Mouse (Mus musculus): ENCODE measurements at regions not wholly inside any gene's neighbourhood (a gene's known extent, or its start where the extent isn't known, plus 50 kb on each side); places are given as distances from the start of the nearest gene placed in this dataset.

DNA sequence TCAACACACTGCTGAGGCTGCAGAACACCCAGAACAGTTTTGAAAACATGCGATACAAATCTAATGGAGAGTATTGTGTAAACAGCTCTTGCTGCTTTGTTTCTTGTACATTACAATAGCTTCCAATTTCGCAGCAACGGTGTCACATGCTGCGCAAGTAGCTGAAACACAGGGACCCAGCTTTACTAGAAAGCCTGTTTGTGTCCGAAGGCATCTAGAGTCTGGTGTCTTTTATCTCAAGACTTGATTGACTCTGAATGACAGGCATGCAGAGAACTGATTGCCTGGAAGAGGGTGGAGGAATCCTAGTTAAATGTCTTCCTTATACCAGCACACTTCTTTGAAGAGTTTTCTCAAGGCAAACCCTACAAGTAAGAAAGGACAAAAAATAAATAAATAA lies 66.1 kb upstream of the Fgf10 start:
- Histone ChIP-seq H3K4me3 (ENCODE audit: low read depth, low read length) (no peak overlapping the region), H3K4me1 (ENCODE audit: control insufficient read depth, insufficient read depth) (no peaks in the 10 kb centered on the region), H3K4me2 (ENCODE audit: low read depth, low read length) (no peak overlapping the region), H3K27ac (ENCODE audit: low read depth) (no peak overlapping the region), H3K36me3 (replicated peaks; ENCODE audit: control insufficient read depth, insufficient read depth, low read length) (no peaks in the 10 kb centered on the region), H3K27me3 (ENCODE audit: control insufficient read depth, insufficient read depth, low read length) (no peaks in the 10 kb centered on the region), H3K9ac (replicated peaks; ENCODE audit: low read depth, low read length) (no peak overlapping the region), H3K9me3 (replicated peaks; ENCODE audit: control insufficient read depth, low read length) (no peaks in the 10 kb centered on the region)
- TF ChIP-seq EP300 (IDR thresholded peaks at IDR 0.05; ENCODE audit: low read depth) = no peak
- TF ChIP-seq CTCF (IDR thresholded peaks at IDR 0.05; ENCODE audit: low read depth) = no peak
- ATAC-seq (ENCODE audit: insufficient read depth, low read depth) (no peak), DNase-seq (ENCODE audit: low spot score) (no peak)
- WGBS = 49% methylated on average over 5 of the region's 5 CpGs

GRCm38 (mm10) chr13:118596856-118597255 lies 72.7 kb upstream of the Fgf10 start:
- H3K4me3 ChIP-seq (ENCODE audit: low read depth, low read length) = no peak overlapping the region
- H3K27me3 ChIP-seq (ENCODE audit: control insufficient read depth, insufficient read depth, low read length) = no peaks in the 10 kb centered on the region
- no peak overlapping the region for H3K4me2 ChIP-seq (ENCODE audit: low read depth, low read length)
- H3K9ac ChIP-seq (replicated peaks; ENCODE audit: low read depth, low read length) = no peak overlapping the region
- TF ChIP-seq EP300 (IDR thresholded peaks at IDR 0.05; ENCODE audit: low read depth) (no peak), CTCF (IDR thresholded peaks at IDR 0.05; ENCODE audit: low read depth) (peak; percentile 39)
- no peaks in the 10 kb centered on the region for H3K9me3 ChIP-seq (replicated peaks; ENCODE audit: control insufficient read depth, low read length)
- H3K36me3 ChIP-seq (replicated peaks; ENCODE audit: control insufficient read depth, insufficient read depth, low read length) = no peaks in the 10 kb centered on the region
- DNase-seq (ENCODE audit: low spot score) (no peak), ATAC-seq (ENCODE audit: insufficient read depth, low read depth) (no peak)
- H3K4me1 ChIP-seq (ENCODE audit: control insufficient read depth, insufficient read depth) = no peaks in the 10 kb centered on the region
- no peak overlapping the region for H3K27ac ChIP-seq (ENCODE audit: low read depth)
- WGBS = 52% methylated on average over 5 of the region's 5 CpGs

- Histone ChIP-seq H3K27me3 (ENCODE audit: control insufficient read depth, insufficient read depth, low read length) (no peaks in the 10 kb centered on the region), H3K4me2 (ENCODE audit: low read depth, low read length) (no peak overlapping the region), H3K27ac (ENCODE audit: low read depth) (no peak overlapping the region), H3K36me3 (replicated peaks; ENCODE audit: control insufficient read depth, insufficient read depth, low read length) (no peaks in the 10 kb centered on the region), H3K4me3 (ENCODE audit: low read depth, low read length) (no peak overlapping the region), H3K9ac (replicated peaks; ENCODE audit: low read depth, low read length) (no peak overlapping the region), H3K4me1 (ENCODE audit: control insufficient read depth, insufficient read depth) (no peaks in the 10 kb centered on the region), H3K9me3 (replicated peaks; ENCODE audit: control insufficient read depth, low read length) (no peaks in the 10 kb centered on the region)
- no peak for TF ChIP-seq EP300 (IDR thresholded peaks at IDR 0.05; ENCODE audit: low read depth)
- TF ChIP-seq CTCF (IDR thresholded peaks at IDR 0.05; ENCODE audit: low read depth) = no peak
- DNase-seq (ENCODE audit: low spot score) (no peak), ATAC-seq (ENCODE audit: insufficient read depth, low read depth) (no peak)
- WGBS = 56% methylated on average over 6 of the region's 6 CpGs
Measured at GRCm38 (mm10) chr13:118596218-118596795, 73.3 kb upstream of the Fgf10 start.

DNA sequence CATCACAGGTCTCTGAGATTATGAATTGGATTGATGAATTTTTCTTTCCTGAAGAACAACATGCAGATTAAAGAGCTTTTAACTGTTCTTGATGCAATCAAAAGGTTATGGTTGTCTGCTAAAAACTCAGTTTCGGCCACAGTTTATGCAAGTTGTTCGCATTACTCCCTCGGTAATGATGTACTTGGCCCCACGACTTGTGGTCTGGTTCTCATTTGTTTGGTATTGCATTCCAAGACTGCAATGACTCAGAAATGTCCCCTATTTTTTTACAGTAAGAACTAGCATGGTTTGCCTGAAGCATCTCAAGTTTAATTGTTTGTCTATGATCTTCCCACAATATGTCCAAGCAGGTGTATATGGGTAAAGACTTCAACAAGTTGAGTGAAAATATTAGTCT lies 77.5 kb upstream of the Fgf10 start:
- H3K9me3 ChIP-seq (replicated peaks; ENCODE audit: control insufficient read depth, low read length) = no peaks in the 10 kb centered on the region
- no peaks in the 10 kb centered on the region for H3K27me3 ChIP-seq (ENCODE audit: control insufficient read depth, insufficient read depth, low read length)
- WGBS = 80% methylated on average over 4 of the region's 4 CpGs
- H3K36me3 ChIP-seq (replicated peaks; ENCODE audit: control insufficient read depth, insufficient read depth, low read length) = no peaks in the 10 kb centered on the region
- ATAC-seq (ENCODE audit: insufficient read depth, low read depth) (no peak), DNase-seq (ENCODE audit: low spot score) (no peak)
- H3K9ac ChIP-seq (replicated peaks; ENCODE audit: low read depth, low read length) = no peak overlapping the region
- TF ChIP-seq CTCF (IDR thresholded peaks at IDR 0.05; ENCODE audit: low read depth) (no peak), EP300 (IDR thresholded peaks at IDR 0.05; ENCODE audit: low read depth) (no peak)
- H3K4me1 ChIP-seq (ENCODE audit: control insufficient read depth, insufficient read depth) = no peaks in the 10 kb centered on the region
- no peak overlapping the region for H3K27ac ChIP-seq (ENCODE audit: low read depth)
- H3K4me3 ChIP-seq (ENCODE audit: low read depth, low read length) = no peak overlapping the region
- H3K4me2 ChIP-seq (ENCODE audit: low read depth, low read length) = no peak overlapping the region

DNA sequence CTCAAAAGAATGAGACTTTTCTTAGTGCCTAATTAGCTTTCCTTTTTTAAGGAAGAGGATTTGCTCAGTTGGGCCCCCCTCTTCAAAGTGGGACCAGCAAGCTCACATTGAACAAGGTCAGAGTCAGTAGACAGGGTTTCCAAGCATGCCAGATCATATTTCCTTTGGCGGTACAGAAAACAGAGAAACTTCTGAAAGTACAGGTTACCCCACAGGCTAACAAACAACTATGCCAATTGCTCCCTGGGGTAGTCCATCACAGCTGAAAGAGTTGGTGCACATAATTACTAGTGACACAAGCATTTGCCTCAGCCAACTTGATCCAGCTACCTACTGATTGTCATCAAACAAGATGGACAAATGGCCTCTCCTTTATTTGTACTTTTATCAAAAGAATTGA lies 97.0 kb upstream of the Fgf10 start:
- Histone ChIP-seq H3K36me3 (replicated peaks; ENCODE audit: control insufficient read depth, insufficient read depth, low read length) (no peaks in the 10 kb centered on the region), H3K27me3 (ENCODE audit: control insufficient read depth, insufficient read depth, low read length) (no peaks in the 10 kb centered on the region), H3K4me3 (ENCODE audit: low read depth, low read length) (no peak overlapping the region), H3K4me2 (ENCODE audit: low read depth, low read length) (no peak overlapping the region), H3K27ac (ENCODE audit: low read depth) (no peak overlapping the region), H3K4me1 (ENCODE audit: control insufficient read depth, insufficient read depth) (no peaks in the 10 kb centered on the region), H3K9me3 (replicated peaks; ENCODE audit: control insufficient read depth, low read length) (no peaks in the 10 kb centered on the region), H3K9ac (replicated peaks; ENCODE audit: low read depth, low read length) (no peak overlapping the region)
- ATAC-seq (ENCODE audit: insufficient read depth, low read depth) (no peak), DNase-seq (ENCODE audit: low spot score) (no peak)
- TF ChIP-seq CTCF (IDR thresholded peaks at IDR 0.05; ENCODE audit: low read depth) (no peak), EP300 (IDR thresholded peaks at IDR 0.05; ENCODE audit: low read depth) (no peak)
- WGBS = 84% methylated on average over 1 of the region's 1 CpGs

- ATAC-seq (ENCODE audit: insufficient read depth, low read depth) = no peak
Measured at GRCm38 (mm10) chr13:118565219-118565833, 104.3 kb upstream of the Fgf10 start.

More at GRCm38 (mm10) chr13:118565219-118565833, 104.3 kb upstream of the Fgf10 start:
- no peak overlapping the region for H3K4me2 ChIP-seq (ENCODE audit: low read depth, low read length)
- no peak for TF ChIP-seq EP300 (IDR thresholded peaks at IDR 0.05; ENCODE audit: low read depth)
- no peak for TF ChIP-seq CTCF (IDR thresholded peaks at IDR 0.05; ENCODE audit: low read depth)
- H3K9me3 ChIP-seq (replicated peaks; ENCODE audit: control insufficient read depth, low read length) = no peaks in the 10 kb centered on the region
- no peak overlapping the region for H3K27ac ChIP-seq (ENCODE audit: low read depth)
- no peaks in the 10 kb centered on the region for H3K4me1 ChIP-seq (ENCODE audit: control insufficient read depth, insufficient read depth)
- H3K27me3 ChIP-seq (ENCODE audit: control insufficient read depth, insufficient read depth, low read length) = no peaks in the 10 kb centered on the region
- DNase-seq (ENCODE audit: low spot score) = no peak
- H3K9ac ChIP-seq (replicated peaks; ENCODE audit: low read depth, low read length) = no peak overlapping the region
- H3K36me3 ChIP-seq (replicated peaks; ENCODE audit: control insufficient read depth, insufficient read depth, low read length) = no peaks in the 10 kb centered on the region
- H3K4me3 ChIP-seq (ENCODE audit: low read depth, low read length) = no peak overlapping the region

Data from heart, postnatal 0 days (tissue).